Mouse (Mus musculus): ENCODE data around the gene Bid.

- TF ChIP-seq TCF12 (IDR thresholded peaks at IDR 0.05; ENCODE audit: low read depth, low read length) (0 out of 2 replicates have a peak, but pooled peaks have one; percentile 6), ZMIZ1 (IDR thresholded peaks at IDR 0.05; ENCODE audit: low read depth, low read length) (no peak), CTCF (IDR thresholded peaks at IDR 0.05 in 2 of 3, conservative IDR thresholded peaks at IDR 0.05 in 1 of 3; ENCODE audit: control insufficient read depth in 1 of 3, insufficient read depth in 1 of 3, low read depth in 2 of 3, low read length in 3 of 3, poor library complexity in 1 of 3, severe bottlenecking in 1 of 3) (no peak), ZNF384 (IDR thresholded peaks at IDR 0.05; ENCODE audit: low read depth, low read length) (no peak), POLR2A (IDR thresholded peaks at IDR 0.05; ENCODE audit: control insufficient read depth in 1 of 2, insufficient read depth in 1 of 2, low read depth in 1 of 2, low read length in 2 of 2, poor library complexity in 1 of 2) (no peak), BHLHE40 (IDR thresholded peaks at IDR 0.05; ENCODE audit: borderline replicate concordance, low read depth, low read length) (no peak), MAZ (IDR thresholded peaks at IDR 0.05; ENCODE audit: low read depth, low read length) (no peak), UBTF (IDR thresholded peaks at IDR 0.05; ENCODE audit: borderline replicate concordance, insufficient read depth, low read depth, low read length) (no peak), MEF2A (IDR thresholded peaks at IDR 0.05; ENCODE audit: extremely low read depth, insufficient replicate concordance, low read depth, low read length, poor library complexity, severe bottlenecking) (no peak), MYC (IDR thresholded peaks at IDR 0.05; ENCODE audit: low read depth, low read length) (0 out of 2 replicates have a peak, but pooled peaks have one; percentile 17)
Observed at GRCm38 (mm10) chr6:120858217-120858711, 58.4 kb downstream of the Bid start.

All from MEL (cell line).